Mouse (Mus musculus) 416B (cell line): ENCODE data around the gene Slc2a4.
"Not testable (repeated sequence)": the region's sequence is repeated elsewhere in the genome, so short reads cannot be mapped to it uniquely, and the experiment has no call there.

Source experiments
- DNase-seq: peaks from one replicate; pipeline ENCODE4 v3.0.0; 2011; ENCODE audit warnings: low read depth

Gene Slc2a4

DNA sequence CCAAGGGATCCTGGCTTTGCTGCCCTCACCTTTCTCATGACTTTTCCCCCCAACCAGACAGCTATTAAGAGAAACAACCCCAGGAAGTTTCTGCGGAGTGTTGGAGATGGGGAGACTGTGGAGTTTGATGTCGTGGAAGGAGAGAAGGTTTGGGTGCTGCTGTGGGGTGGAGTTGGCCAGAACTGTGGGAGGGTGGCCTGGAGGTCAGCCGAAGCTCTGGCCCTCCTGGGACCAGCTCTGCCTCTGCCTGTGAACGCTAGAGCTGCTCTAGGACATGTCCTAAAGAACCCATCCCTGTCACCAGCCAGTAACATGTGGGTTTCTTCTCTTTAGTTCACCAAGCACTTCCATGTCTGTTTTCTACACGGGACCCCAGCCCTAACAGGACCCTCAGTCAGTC, 8.8 kb downstream of the Slc2a4 start:
- no peak for DNase-seq

DNA sequence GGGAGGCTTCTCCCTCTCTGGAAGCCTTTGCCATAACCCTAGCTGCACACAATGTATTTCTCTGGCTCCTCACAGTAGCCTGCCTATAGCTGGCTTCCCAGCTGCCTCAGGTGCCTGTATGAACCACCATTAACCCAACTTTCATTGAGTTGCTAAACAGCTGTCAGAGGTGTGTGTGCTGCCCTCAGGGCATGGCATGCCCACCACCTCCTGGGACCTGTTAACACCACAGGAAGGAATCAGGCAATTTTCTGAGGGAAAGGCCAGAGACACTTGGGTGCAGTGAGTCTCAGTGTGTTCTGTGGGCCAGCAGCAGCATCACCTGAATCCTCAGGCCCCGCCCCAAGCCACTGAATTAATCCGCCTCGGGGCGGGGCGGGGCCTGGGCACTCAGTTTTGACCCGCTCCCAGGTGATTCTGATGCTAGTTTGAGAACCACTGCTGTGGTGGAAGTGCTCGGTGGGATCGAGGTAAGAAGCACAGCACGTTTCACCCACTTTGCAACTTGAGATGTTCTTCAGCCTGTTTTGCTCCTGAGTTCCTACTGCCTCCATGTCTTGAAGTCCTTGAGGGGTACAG, 9.5 kb downstream of the Slc2a4 start:
- no peak for DNase-seq

DNA sequence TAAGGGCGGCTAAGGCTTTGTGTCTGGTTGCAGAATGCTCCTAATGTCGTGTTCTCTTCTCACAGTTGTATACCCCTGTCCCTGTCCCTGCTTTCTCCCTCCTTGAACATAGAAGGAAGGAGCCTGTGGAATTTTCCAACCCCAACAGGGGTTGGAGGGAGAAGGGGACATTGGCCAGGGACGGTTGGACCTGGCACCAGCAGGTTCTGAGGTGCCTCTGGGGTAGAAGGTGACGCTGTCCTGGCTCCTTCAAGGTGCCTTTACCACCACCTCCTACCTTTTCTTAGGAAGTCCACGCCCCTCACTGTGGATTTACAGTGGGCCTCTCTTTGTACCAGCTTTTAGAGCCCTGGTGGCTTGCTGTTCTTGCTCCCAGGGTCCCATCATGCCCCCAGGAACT, 10.2 kb downstream of the Slc2a4 start:
- no peak for DNase-seq

DNA sequence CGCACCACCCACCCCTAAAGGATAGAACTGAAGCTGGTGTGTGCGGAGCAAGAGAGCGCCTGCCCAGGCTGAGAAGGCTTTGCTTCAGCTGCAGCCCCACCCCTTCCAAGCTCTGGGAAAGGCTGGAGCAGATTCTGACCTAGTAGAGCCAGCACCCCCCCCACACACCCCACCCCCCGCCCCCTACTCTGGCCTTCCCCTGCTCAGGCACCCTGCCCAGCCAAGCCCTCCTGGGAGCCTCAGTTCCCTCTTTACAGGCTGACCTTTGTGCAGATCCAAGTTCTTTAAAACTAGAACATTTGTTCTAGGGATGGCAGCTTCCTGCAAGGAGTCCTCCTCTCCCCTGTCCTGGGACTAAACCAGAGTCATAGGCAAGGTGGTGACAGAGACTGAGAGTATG, 10.6 kb downstream of the Slc2a4 start:
- DNase-seq, result no peak

DNA sequence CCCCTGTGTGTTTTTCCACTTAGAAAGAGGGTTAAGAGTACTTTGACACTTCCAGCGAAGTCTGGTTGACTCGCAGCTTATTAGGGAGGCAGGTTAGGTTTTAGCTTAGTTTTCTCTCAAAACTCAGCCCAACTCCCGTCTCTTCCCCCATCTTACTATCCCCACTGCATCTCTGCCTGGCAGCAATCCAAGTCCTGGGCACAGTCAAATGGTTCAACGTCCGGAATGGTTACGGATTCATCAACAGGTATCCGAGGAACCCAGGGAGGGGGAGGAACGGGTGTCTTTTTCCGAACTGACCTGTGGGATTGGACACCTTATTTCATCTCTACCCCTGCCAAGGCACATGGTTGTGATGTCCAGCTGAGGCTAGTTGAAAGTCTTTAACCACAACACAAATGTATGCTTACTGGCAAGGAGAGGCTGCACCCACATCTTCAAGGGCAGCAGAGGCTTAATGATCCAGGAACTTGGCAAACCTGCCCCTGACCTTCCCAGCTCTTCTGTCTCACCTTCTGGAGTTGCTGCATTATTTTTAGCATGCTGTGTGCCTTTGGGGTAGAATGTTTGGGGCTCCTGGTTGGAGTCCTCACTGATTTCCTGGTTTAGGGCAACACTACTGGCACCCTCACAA, 11.2 kb downstream of the Slc2a4 start:
- no peak for DNase-seq

DNA sequence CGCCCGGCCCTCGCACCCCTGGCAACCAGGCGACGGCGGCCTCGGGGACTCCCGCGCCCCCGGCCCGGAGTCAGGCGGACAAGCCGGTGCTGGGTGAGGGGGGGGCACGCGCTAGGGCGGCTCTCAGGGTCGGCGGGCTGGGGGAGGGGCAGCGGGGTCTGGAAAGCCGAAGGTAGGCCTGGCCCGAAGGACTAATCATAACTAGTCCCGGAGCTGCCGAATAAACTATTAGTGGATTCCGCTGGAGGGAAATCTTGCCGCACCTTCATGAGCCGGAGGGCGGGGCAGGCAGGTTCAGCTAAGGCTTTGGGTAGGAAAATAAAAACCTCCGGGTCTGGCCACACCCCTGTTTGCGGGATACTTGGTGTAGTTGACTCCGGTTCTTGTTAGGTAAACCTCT, 11.8 kb downstream of the Slc2a4 start:
- no peak for DNase-seq

DNA sequence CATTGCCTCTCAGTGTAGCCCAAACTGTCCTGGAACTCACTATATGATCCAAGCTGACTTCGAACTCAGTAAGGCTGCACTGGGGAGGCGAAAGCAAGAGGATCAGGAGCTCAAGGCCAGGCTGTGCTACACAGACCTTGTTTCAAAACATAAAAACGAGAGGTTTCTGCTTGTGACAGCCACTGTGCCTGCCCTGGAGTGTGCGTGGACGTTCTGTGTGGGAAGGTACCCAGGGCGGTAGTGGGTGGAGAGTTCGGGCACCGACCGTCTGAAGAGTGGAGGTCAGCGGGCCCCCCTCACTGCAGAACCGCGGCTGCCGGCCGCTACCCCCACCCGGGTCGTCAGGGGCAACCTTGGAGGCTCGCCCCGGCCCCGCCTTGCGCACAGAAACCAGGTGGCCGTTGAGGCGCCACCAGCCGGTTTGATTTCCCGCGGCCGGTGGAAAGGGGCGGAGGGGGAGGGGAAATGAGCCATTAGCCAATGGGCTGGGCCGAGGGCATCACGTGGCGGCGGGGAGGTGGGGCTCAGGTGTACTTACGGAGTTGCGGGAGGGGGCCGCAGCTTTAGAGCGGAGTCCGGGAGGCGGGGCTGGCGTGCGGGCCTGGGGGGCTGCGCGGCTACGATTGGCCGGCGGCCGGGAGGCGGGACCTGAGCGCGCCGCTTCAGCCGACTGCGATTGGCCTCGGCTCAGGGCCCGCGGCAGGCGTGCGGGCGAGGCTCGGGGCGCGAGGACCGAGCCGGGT, 12.7 kb downstream of the Slc2a4 start, which contains the start of gene Ybx2:
TSS of gene Ybx2 (plus strand) at position 660 of the 743 bp plus-strand sequence.
- no peak for DNase-seq

DNA sequence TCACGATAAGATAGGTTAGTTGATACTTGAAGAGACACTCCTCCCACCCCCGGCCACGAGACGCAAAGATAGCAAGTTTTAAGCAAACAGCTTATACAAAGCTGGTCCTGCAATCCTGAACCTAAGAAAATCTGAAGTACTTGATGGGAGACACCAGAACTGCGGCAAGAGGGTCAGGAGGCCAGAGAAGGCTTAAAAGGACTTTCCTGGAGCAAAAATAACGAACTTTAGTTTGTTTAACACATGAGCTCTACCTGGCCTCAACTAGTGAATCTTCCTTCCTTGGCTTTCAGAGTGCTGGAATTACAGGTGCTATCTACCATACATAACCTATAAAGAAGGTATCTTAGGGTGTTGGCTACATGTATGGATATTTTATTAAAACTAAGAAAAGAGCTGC, 13.3 kb downstream of the Slc2a4 start:
- DNase-seq, result no peak

DNA sequence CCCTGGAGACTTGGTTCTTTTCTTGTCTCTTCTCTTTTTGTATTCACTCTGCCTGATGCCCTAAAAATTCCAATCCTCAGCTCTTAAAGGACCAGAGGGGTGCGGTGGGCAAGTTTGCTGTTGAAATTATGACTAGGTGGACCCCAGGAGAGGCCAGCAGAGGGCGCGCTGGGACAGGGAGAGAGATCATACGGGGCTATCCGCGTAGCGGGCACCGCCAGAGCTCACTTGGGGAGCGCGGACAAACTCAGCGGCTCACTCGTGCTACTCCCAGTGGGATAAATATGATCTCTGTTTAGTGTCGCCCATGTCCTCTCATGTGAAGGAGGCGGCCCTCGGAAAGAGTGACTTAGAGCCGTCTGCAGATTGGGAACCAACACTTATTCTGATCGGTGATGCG, 13.8 kb downstream of the Slc2a4 start:
- DNase-seq, result peak; percentile 84

DNA sequence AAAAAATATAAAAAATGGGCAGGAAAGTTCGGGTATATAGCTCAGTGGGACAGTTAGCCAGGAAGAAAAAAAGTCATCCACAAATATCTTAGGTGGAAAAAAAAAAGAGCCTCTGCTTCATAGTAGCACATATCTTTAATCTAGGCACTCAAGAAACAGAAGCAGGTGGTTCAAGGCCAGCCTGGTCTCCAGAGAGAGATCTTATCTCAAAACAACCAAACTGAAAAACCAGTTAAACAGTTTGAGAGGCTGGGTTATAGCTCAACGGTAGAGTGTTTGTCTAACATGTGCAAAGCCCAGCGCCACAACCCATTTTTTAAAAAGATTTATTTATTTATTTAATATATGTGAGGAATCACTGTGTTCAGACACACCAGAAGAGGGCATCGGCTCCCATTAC, 14.9 kb downstream of the Slc2a4 start:
- DNase-seq, result peak; percentile 63

DNA sequence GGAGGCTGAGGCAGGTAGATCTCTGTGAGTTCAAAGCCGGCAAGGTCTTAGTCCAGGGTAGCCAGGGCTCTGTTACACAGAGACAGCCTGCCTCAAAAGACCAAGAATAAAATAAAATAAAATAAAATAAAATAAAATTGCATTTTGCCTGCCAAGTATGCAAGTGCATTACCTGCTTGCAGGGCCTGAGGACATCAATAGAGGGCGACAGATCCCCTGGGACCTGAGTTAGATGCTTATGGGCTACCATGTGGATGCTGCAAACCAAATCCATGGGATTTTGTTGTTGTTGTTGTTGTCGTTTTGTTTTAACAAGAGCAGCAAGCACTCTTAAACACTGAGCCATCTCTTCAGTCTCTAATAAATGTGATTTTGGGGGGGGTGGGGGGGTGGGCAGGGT, 15.7 kb downstream of the Slc2a4 start:
- DNase-seq, result peak; percentile 45

DNA sequence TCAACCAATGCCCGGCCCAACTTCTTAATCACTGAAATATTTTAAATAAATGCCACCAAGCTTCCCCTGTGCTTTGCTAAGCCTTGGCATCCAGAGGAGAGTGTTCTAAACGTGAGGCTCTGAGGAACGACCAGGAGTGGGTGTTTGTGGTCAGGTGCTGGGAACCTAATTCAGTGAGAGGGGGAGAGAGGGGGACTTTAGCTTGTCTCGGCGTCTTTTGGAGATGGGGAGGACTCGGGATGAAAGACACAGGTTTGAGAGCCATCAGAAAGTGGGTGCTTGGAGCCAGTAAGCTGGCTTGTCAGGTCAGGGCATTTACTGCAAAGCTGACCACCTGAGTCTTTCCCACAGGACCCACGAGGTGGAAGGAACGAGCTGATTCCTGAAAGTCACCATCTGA, 16.2 kb downstream of the Slc2a4 start:
- no peak for DNase-seq

DNA sequence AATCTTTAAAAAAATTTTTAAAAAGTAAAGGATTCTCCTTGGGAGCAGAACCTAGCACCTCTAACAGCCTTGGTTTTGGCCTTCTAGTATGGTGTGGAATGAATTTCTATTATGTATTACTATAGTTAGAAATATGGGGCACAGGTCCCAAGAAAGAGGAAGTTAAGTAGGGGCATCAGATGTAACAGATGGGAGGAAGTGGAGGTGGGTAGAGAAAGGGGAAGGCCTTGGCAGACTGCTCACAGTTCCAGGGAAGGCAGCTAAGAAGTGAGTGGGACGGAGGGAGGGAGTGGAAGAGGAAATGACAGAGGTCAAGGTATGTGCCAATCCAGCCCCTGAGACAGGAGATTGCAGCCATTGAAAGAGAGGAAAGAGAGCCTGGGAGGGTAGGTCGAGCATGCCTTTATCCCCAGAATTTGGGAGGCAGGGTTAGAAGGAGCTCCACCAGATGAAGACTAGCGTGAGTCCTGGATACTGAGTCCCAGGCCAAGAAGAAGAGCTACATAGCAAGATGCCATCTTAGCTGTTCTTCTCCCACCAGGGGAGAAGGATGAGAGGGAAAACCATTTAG, 16.9 kb downstream of the Slc2a4 start:
- peak; percentile 93 for DNase-seq

DNA sequence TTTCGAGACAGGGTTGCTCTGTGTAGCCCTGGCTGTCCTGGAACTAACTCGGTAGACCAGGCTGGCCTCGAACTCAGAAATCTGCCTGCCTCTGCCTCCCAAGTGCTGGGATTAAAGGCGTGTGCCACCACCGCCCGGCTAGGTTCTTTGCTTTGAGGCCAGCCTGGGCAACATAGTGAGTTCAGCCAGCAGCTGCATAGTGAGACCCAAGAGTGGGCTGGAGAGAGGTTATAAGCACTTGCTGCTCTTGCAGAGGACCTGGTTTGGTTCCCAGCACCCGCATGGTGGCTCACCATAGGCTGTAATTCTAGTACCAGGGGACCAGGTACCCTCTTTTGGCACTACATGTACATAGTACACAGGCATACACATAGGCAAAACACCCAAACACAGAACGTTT, 17.8 kb downstream of the Slc2a4 start:
- DNase-seq, result not testable (repeated sequence)

DNA sequence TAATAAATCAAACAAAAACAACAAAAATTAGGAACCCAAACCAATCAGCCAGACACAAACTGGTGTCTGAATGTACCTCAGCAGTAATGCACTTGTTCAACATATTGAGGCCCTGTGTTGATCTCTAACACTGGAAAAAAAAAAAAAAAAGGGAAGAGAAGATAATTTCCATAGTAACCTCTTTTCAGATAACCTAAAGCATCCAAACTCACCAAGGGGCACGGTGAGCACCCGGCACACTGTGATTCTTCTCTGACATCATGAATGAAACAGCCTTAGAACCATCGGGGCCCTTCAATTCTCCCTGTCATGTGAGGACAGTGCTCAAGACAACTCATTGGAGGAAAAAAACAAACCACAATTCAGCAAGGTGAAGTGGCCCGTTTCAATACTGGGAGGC, 18.3 kb downstream of the Slc2a4 start:
- no peak for DNase-seq

DNA sequence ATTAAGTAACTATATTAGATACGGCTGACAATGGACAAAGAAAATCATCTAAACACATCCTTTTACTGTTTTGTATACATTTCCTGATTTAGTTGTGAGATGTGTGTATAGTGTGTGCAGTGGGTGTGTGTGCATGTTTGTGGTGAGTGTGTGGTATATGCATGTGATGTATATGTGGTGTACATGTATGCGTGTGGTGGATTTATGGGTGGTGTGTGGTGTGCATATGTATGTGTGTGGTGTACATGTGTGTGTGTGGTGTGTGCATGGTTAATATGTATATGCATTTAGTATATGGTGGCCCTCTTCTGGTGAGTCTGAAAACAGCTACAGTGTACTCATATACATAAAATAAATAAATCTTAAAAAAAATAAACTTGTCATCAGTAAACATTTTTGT, 20.5 kb downstream of the Slc2a4 start:
- DNase-seq, result no peak

DNA sequence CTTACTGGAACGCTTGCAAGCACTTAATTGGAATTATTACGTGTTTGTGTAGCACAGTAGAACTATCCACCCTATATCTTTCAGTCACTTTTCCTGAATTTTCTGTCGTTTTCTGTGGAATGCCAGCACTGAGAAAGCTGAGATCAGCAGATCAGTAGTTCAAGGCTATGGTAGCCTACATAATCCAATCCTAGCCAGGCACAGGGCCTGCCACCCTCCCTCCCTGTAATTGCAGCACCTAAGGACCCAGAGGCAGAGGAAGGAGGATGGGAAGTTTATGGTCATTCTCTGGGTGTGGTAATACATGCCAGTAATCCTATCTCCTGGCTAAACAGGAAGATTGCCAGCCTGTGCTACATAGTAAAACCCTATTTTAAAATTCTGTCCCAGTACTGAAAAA, 25.2 kb downstream of the Slc2a4 start:
- peak; percentile 85 for DNase-seq

DNA sequence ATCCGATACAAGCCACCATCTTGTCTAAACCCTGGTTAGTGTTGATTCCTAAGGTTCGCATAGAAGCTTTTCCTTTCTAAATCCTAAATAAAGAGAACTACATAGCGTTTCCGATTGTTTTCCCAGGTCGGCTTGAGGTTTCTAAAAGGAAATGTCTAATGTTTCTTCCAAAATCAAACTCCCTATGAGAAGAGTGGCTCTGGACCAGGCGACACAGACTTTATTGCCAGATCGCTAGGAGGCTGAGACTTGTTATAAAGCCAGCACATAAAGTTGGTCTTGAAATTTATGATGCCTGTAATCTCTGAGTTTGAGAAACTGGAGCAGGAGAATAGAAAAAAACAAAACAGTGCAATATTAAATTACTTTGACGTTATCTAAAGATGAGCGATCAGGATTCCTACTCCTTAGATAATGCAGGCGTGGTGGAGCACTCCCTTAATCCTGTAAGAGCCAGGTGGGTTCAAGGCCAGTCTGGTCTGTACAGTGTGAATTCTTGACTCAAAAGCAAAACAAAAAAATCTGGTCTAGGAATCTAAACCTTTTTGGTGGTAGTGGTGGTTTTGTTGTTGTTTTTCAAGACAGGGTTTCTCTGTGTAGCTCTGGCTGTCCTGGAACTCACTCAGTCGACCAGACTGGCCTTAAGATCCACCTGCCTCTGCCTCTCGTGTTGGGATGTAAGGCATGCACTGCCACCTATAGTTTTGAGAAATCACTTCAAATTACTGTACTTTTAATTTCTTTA, 25.8 kb downstream of the Slc2a4 start:
- DNase-seq, result peak; percentile 83

DNA sequence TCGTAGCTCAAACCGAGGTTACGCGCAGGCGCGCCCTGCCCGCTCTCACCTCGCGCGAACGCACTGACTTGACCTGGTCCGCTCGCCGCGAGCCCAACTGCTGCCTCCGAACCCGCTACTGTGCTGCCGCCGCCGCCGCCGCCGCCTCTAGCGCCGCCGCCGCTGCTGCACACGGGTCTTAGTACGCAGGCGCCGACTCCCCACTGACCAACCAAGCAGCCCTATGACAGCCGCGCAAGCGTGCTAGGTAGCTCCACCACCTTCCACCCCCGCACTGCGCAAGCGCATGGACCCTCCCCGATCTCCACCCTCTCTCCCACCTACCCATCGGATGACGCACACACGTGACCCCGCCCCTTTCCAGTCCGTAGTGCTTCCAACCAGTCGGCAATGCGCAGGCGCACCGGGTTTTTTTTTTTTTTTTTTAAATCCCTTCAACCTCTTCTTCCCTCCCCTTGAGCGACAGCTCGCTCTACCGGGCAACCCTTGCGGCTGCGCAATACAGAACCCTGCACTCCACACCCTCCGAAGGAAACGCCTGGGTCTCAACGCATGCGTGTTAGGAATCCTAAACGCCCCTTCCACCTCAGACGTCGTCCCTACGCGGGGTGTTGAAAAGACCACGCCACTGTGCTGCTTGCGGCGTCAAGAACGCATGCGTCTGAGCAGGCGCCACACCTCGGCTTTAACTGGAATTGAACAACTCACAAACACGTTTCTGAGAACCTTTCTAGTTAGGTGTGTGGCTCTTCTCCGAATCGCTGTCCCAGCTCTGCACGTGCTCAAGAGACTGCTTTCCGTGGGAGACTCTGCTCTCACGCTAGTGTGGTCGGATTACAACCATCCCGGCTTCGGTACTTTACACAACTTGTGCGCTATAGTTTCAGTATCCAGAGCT, 26.6 kb downstream of the Slc2a4 start, which contains the start of gene Eif5a:
TSS of gene Eif5a (minus strand) at position 845 of the 898 bp plus-strand sequence.
- peak; percentile 100 for DNase-seq

DNA sequence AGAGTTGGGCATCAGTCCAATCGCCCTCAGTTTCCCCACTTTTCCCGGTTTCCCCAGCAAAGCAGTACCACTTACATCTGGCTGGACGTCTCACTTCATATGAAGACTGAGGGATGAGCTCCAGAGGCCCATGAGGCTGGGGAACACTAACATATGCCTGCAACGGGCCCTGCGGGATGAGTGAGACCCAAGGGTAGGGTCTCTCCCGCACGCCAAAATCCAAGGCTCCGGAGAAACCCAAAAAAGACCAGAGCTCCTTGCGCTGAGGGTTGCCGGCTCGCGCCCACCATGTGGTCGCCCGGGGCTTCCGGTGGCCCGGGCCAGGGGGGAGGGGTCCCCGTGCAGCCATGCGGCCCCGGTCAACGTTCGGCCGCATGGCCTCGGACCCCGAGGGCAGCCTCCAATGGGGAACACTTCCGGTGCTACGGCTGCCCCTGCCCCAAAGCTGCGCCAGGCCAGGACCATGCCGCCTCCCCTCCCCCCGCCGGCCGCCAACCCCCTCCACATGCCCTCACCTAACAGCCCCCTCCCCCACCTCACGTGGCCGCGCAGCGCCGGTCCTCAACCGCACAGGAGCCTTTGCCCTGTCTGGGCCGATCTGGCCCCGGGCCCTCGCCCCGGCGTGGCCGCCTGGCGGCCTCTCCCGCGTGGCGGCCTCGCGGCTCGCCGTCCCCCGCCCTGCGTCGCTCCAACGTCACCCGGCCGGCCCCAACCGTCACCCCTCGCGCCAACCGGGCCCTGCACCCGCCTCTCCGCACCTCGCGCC, 27.5 kb downstream of the Slc2a4 start:
- peak; percentile 53 for DNase-seq
